Comparison of ENCODE assay signal across 8 mouse cellular contexts in genomic region chr13:54686139-54687053, GRCm38 (mm10). TPM values are rescaled to one million over a fixed set of nuclear protein-coding genes. Genes with fewer than 3 reads are reported as not detected.
DNase-seq lines count a peak whose midpoint lies in the region; ATAC-seq and TF ChIP-seq lines count a peak whose summit lies in the region.

No protein-coding gene starts in this region.

- 0 out of 2 replicates have a peak, but pooled peaks cover 1% of the 10 kb centered on the region for H3K79me2 ChIP-seq in heart, adult 2 months (replicated peaks; ENCODE audit: control insufficient read depth, insufficient read depth, low read length)
- H3K79me2 ChIP-seq in CH12.LX (replicated peaks; ENCODE audit: control insufficient read depth, extremely low read depth, insufficient read depth, poor library complexity, severe bottlenecking): peaks cover 35% of the 10 kb centered on the region

- intact Hi-C loops in heart, adult 2 months (cut with DNase I): loop anchor here (5.0 kb wide), 1 partner anchor 64 kb away; the partner anchor contains the start of gene Faf2
- intact Hi-C loops in gastrocnemius, postnatal 36 days (cut with DNase I): no loop called here

- peak overlapping the region; percentile 97 for H3K9ac ChIP-seq in heart, adult 2 months (ENCODE audit: low read depth, low read length)
- H3K9ac ChIP-seq in CH12.LX (ENCODE audit: insufficient read depth, low read depth): peak overlapping the region; percentile 74
- H3K9ac ChIP-seq in embryonic facial prominence, embryonic 14.5 days (ENCODE audit: low read depth, low read length): peak overlapping the region; percentile 91
- H3K9ac ChIP-seq in limb, embryonic 12.5 days (replicated peaks): peak overlapping the region; percentile 96
- peak overlapping the region; percentile 97 for H3K9ac ChIP-seq in neural tube, embryonic 14.5 days (replicated peaks; ENCODE audit: low read depth, low read length)

- TF ChIP-seq POLR2A in heart, adult 2 months (IDR thresholded peaks at IDR 0.05; ENCODE audit: insufficient read depth, low read depth, low read length): no peak
- TF ChIP-seq POLR2A in CH12.LX (IDR thresholded peaks at IDR 0.05; ENCODE audit: low read depth, low read length): no peak

- H3K9me3 ChIP-seq in CH12.LX (replicated peaks; ENCODE audit: low read length): no peaks in the 10 kb centered on the region
- H3K9me3 ChIP-seq in embryonic facial prominence, embryonic 14.5 days (ENCODE audit: control insufficient read depth, low read length): no peaks in the 10 kb centered on the region
- H3K9me3 ChIP-seq in limb, embryonic 12.5 days: no peaks in the 10 kb centered on the region
- no peaks in the 10 kb centered on the region for H3K9me3 ChIP-seq in neural tube, embryonic 14.5 days (ENCODE audit: control insufficient read depth, low read length)

- no peaks in the 10 kb centered on the region; the same call in 1 of the 2 replicates for H3K36me3 ChIP-seq in heart, adult 2 months (ENCODE audit: control insufficient read depth, insufficient read depth, low read length)
- H3K36me3 ChIP-seq in CH12.LX (replicated peaks in 1 of 2; ENCODE audit: control insufficient read depth in 1 of 2, insufficient read depth in 1 of 2, low read length in 1 of 2): peaks cover 29 to 54% of the 10 kb centered on the region in 2 experiments
- peaks cover 32% of the 10 kb centered on the region for H3K36me3 ChIP-seq in embryonic facial prominence, embryonic 14.5 days (ENCODE audit: control insufficient read depth, insufficient read depth, low read length)
- peaks cover 33% of the 10 kb centered on the region for H3K36me3 ChIP-seq in limb, embryonic 12.5 days
- peaks cover 28% of the 10 kb centered on the region for H3K36me3 ChIP-seq in neural tube, embryonic 14.5 days (ENCODE audit: control insufficient read depth, insufficient read depth, low read length)

- peaks cover 18% of the 10 kb centered on the region for H3K4me1 ChIP-seq in heart, adult 2 months (ENCODE audit: control insufficient read depth, insufficient read depth, low read length)
- peaks cover 12 to 40% of the 10 kb centered on the region in 2 experiments for H3K4me1 ChIP-seq in CH12.LX (ENCODE audit: control insufficient read depth in 1 of 2, insufficient read depth in 2 of 2)
- peaks cover 22% of the 10 kb centered on the region for H3K4me1 ChIP-seq in embryonic facial prominence, embryonic 14.5 days (ENCODE audit: control insufficient read depth, insufficient read depth, low read length)
- peaks cover 30% of the 10 kb centered on the region for H3K4me1 ChIP-seq in limb, embryonic 12.5 days (replicated peaks)
- H3K4me1 ChIP-seq in neural tube, embryonic 14.5 days (ENCODE audit: control insufficient read depth, insufficient read depth, low read length): peaks cover 28% of the 10 kb centered on the region

- TF ChIP-seq RAD21 in CH12.LX (IDR thresholded peaks at IDR 0.05; ENCODE audit: low read depth, low read length): no peak

- no peaks in the 10 kb centered on the region for H3K27me3 ChIP-seq in heart, adult 2 months (ENCODE audit: control insufficient read depth, insufficient read depth, low read length)
- H3K27me3 ChIP-seq in CH12.LX (replicated peaks): no peaks in the 10 kb centered on the region
- H3K27me3 ChIP-seq in embryonic facial prominence, embryonic 14.5 days (replicated peaks; ENCODE audit: control insufficient read depth, insufficient read depth, low read length): no peaks in the 10 kb centered on the region
- H3K27me3 ChIP-seq in limb, embryonic 12.5 days: no peaks in the 10 kb centered on the region
- H3K27me3 ChIP-seq in neural tube, embryonic 14.5 days (ENCODE audit: control insufficient read depth, insufficient read depth, low read length): no peaks in the 10 kb centered on the region

- no peak for TF ChIP-seq EP300 in heart, adult 2 months (IDR thresholded peaks at IDR 0.05; ENCODE audit: insufficient read depth, low read depth, low read length)
- TF ChIP-seq EP300 in CH12.LX (IDR thresholded peaks at IDR 0.05; ENCODE audit: low read length): no peak

- peak in 1 of 2 experiments; percentile 34 for DNase-seq in heart, adult 2 months
- DNase-seq in heart, adult 9 months (ENCODE audit: low spot score in 2 of 2): no peak
- peak; percentile 26 for DNase-seq in CH12.LX (ENCODE audit: extremely low read depth)
- no peak for DNase-seq in embryonic facial prominence, embryonic 14.5 days (ENCODE audit: low spot score)
- no peak for DNase-seq in gastrocnemius, postnatal 36 days
- DNase-seq in ovary, adult 18-20 months (ENCODE audit: low spot score): no peak

- 6% methylated on average over 19 of the region's 19 CpGs for WGBS in heart, adult 2 months
- WGBS in embryonic facial prominence, embryonic 14.5 days: 5% methylated on average over 19 of the region's 19 CpGs
- WGBS in limb, embryonic 12.5 days: 6% methylated on average over 19 of the region's 19 CpGs
- 6% methylated on average over 19 of the region's 19 CpGs for WGBS in neural tube, embryonic 14.5 days

- peak overlapping the region; percentile 80 for H3K4me3 ChIP-seq in heart, adult 2 months
- H3K4me3 ChIP-seq in CH12.LX (replicated peaks in 1 of 3; ENCODE audit: low read depth in 2 of 3, low read length in 2 of 3, poor library complexity in 1 of 3): peak overlapping the region; percentile 84 to 89 (median 85)
- peak overlapping the region; percentile 97 for H3K4me3 ChIP-seq in embryonic facial prominence, embryonic 14.5 days (ENCODE audit: low read depth, low read length)
- peak overlapping the region; percentile 94 for H3K4me3 ChIP-seq in limb, embryonic 12.5 days (replicated peaks)
- peak overlapping the region; percentile 88 for H3K4me3 ChIP-seq in neural tube, embryonic 14.5 days (ENCODE audit: low read depth, low read length)

- H3K27ac ChIP-seq in heart, adult 2 months: peak overlapping the region; percentile 99
- 0 out of 2 replicates have a peak overlapping the region, but pooled peaks have one; percentile 28 for H3K27ac ChIP-seq in CH12.LX (ENCODE audit: insufficient read depth, low read depth)
- H3K27ac ChIP-seq in embryonic facial prominence, embryonic 14.5 days (replicated peaks; ENCODE audit: low read depth, low read length): peak overlapping the region; percentile 97
- peak overlapping the region; percentile 98 for H3K27ac ChIP-seq in limb, embryonic 12.5 days
- peak overlapping the region; percentile 99 for H3K27ac ChIP-seq in neural tube, embryonic 14.5 days (ENCODE audit: low read depth, low read length)

- in situ Hi-C loops in CH12.LX (cut with MboI; ENCODE audit: low pct_ligation_motif_present, low pct_unique_long_range_greater_than_20kb, low sequenced_read_pairs): no loop called here

- no peak for ATAC-seq in embryonic facial prominence, embryonic 14.5 days (ENCODE audit: low read depth)
- ATAC-seq in limb, embryonic 12.5 days (ENCODE audit: insufficient number of reproducible peaks, insufficient read depth, low FRiP score, low TSS enrichment, low read depth): no peak
- ATAC-seq in neural tube, embryonic 14.5 days (ENCODE audit: low read depth): no peak

- dilution Hi-C loops in CH12.LX (cut with MboI; ENCODE audit: extremely low pct_ligation_motif_present, extremely low pct_unique_long_range_greater_than_20kb, low sequenced_read_pairs): no loop called here

- H3K4me2 ChIP-seq in CH12.LX (ENCODE audit: insufficient read depth, low read depth, poor library complexity, severe bottlenecking): peak overlapping the region; percentile 93
- H3K4me2 ChIP-seq in embryonic facial prominence, embryonic 14.5 days (ENCODE audit: low read depth, low read length): peak overlapping the region; percentile 76
- peak overlapping the region; percentile 82 for H3K4me2 ChIP-seq in limb, embryonic 12.5 days
- H3K4me2 ChIP-seq in neural tube, embryonic 14.5 days (ENCODE audit: low read depth, low read length): peak overlapping the region; percentile 69

- no peak for TF ChIP-seq CTCF in heart, adult 2 months (IDR thresholded peaks at IDR 0.05)
- TF ChIP-seq CTCF in CH12.LX (conservative IDR thresholded peaks at IDR 0.05 in 1 of 2, IDR thresholded peaks at IDR 0.05 in 1 of 2; ENCODE audit: low read depth in 2 of 2, low read length in 2 of 2): no peak

TF ChIP-seq in CH12.LX, 34 proteins besides CTCF, POLR2A, EP300 and RAD21:
- TF ChIP-seq JUN (IDR thresholded peaks at IDR 0.05; ENCODE audit: insufficient read depth, low read depth, low read length): no peak
- TF ChIP-seq GABPA (IDR thresholded peaks at IDR 0.05; ENCODE audit: insufficient replicate concordance, low read depth, low read length): no peak
- no peak for TF ChIP-seq JUND (conservative IDR thresholded peaks at IDR 0.05; ENCODE audit: low read depth, low read length)
- TF ChIP-seq KAT2A (IDR thresholded peaks at IDR 0.05; ENCODE audit: insufficient replicate concordance, low read length): no peak
- TF ChIP-seq RCOR1 (conservative IDR thresholded peaks at IDR 0.05; ENCODE audit: low read depth, low read length): no peak
- no peak for TF ChIP-seq NELFE (IDR thresholded peaks at IDR 0.05; ENCODE audit: low read depth, low read length)
- no peak for TF ChIP-seq CHD2 (IDR thresholded peaks at IDR 0.05; ENCODE audit: low read length)

RNA-seq across cellular contexts. Expression of gene Rnf44, which starts 7.3 kb away (rescaled TPM):
- 10 to 100 TPM; 51.6 to 54.6 TPM for total RNA-seq in heart, adult 2 months (2021)
- polyA plus RNA-seq in heart, adult 2 months (2012; rRNA removed): 69.2 and 94.5 TPM in 2 replicates
- total RNA-seq in CH12.LX (2012; rRNA removed) (12.3 TPM in 2 replicates), CH12.LX (2014; rRNA removed) (5.6 and 6.7 TPM in 2 replicates)
- polyA plus RNA-seq in CH12.LX (2012; ENCODE audit: insufficient read length, low read depth): 32.5 and 38.1 TPM in 2 replicates
- polyA plus RNA-seq in embryonic facial prominence, embryonic 14.5 days (2014; fragmentation: Nextera tagmentation; extraction: Ambion mirVana): 50.1 and 56.9 TPM in 2 replicates
- polyA plus RNA-seq in limb, embryonic 12.5 days (2016; fragmentation: Nextera tagmentation; extraction: Ambion mirVana): 70.0 and 71.8 TPM in 2 replicates
- polyA plus RNA-seq in neural tube, embryonic 14.5 days (2014; fragmentation: Nextera tagmentation; extraction: Ambion mirVana): 78.5 and 88.3 TPM in 2 replicates
- 10 to 100 TPM; 21.7 to 27.2 TPM for total RNA-seq in gastrocnemius, postnatal 36 days (2021)

RNA-seq across cellular contexts. Expression of gene Cdhr2, which starts 14.9 kb away (rescaled TPM):
- not detected for total RNA-seq in heart, adult 2 months (2021)
- polyA plus RNA-seq in heart, adult 2 months (2012; rRNA removed): 0.04 TPM in 1 of 2 replicates, not detected in the other
- total RNA-seq in CH12.LX (2012; rRNA removed): not detected in 2 replicates
- not detected in 2 replicates for total RNA-seq in CH12.LX (2014; rRNA removed)
- not detected in 2 replicates for polyA plus RNA-seq in CH12.LX (2012; ENCODE audit: insufficient read length, low read depth)
- polyA plus RNA-seq in embryonic facial prominence, embryonic 14.5 days (2014; fragmentation: Nextera tagmentation; extraction: Ambion mirVana): 0.04 TPM in 1 of 2 replicates, not detected in the other
- 0.05 and 0.08 TPM in 2 replicates for polyA plus RNA-seq in limb, embryonic 12.5 days (2016; fragmentation: Nextera tagmentation; extraction: Ambion mirVana)
- polyA plus RNA-seq in neural tube, embryonic 14.5 days (2014; fragmentation: Nextera tagmentation; extraction: Ambion mirVana): 0.21 and 0.29 TPM in 2 replicates
- total RNA-seq in gastrocnemius, postnatal 36 days (2021): not detected

Comparison
In these comparisons a context has a peak if more than half of its experiments do, and no peak if none do; other contexts are left out.
1. H3K27ac ChIP-seq: peak in every context shown above with its lines; median percentile 99 in heart, adult 2 months; 99 in neural tube, embryonic 14.5 days; 98 in limb, embryonic 12.5 days; 97 in embryonic facial prominence, embryonic 14.5 days; 28 in CH12.LX.